Comparison of ENCODE assay signal across 7 mouse cellular contexts in genomic region chr5:86410815-86411214, GRCm38 (mm10). TPM values are rescaled to one million over a fixed set of nuclear protein-coding genes. Genes with fewer than 3 reads are reported as not detected.
DNase-seq lines count a peak whose midpoint lies in the region; ATAC-seq lines count a peak whose summit lies in the region.

No protein-coding gene starts in this region.

- no peaks in the 10 kb centered on the region for H3K9me3 ChIP-seq in heart, embryonic 10.5 days
- no peaks in the 10 kb centered on the region for H3K9me3 ChIP-seq in midbrain, embryonic 14.5 days (ENCODE audit: control insufficient read depth, low read length)
- no peaks in the 10 kb centered on the region for H3K9me3 ChIP-seq in midbrain, embryonic 10.5 days (replicated peaks)

- no peak overlapping the region for H3K9ac ChIP-seq in midbrain, embryonic 14.5 days (replicated peaks; ENCODE audit: low read length)

- DNase-seq in heart, postnatal 10 days, result peak; percentile 14 to 41
- no peak for DNase-seq in heart, embryonic 10.5 days (ENCODE audit: low spot score)
- peak; percentile 66 for DNase-seq in midbrain, embryonic 14.5 days
- no peak for DNase-seq in midbrain, embryonic 10.5 days (ENCODE audit: low spot score)
- DNase-seq in brain, adult 2 months (ENCODE audit: low read depth, low spot score), result peak; percentile 52
- DNase-seq in mesoderm, embryonic 11.5 days (ENCODE audit: low read depth, low spot score), result peak; percentile 28
- DNase-seq in spleen, postnatal 4 days (ENCODE audit: low spot score in 2 of 2), result no peak

- H3K36me3 ChIP-seq in heart, embryonic 10.5 days, result no peaks in the 10 kb centered on the region
- H3K36me3 ChIP-seq in midbrain, embryonic 14.5 days (ENCODE audit: control insufficient read depth, insufficient read depth, low read length), result no peaks in the 10 kb centered on the region
- H3K36me3 ChIP-seq in midbrain, embryonic 10.5 days, result no peaks in the 10 kb centered on the region

- H3K4me3 ChIP-seq in heart, embryonic 10.5 days, result no peak overlapping the region
- no peak overlapping the region for H3K4me3 ChIP-seq in midbrain, embryonic 14.5 days (replicated peaks; ENCODE audit: low read depth, low read length)
- H3K4me3 ChIP-seq in midbrain, embryonic 10.5 days, result no peak overlapping the region

- ATAC-seq in midbrain, embryonic 14.5 days (ENCODE audit: low FRiP score, low TSS enrichment), result no peak

- H3K27ac ChIP-seq in heart, embryonic 10.5 days, result no peak overlapping the region
- H3K27ac ChIP-seq in midbrain, embryonic 14.5 days (replicated peaks; ENCODE audit: low read depth, low read length), result no peak overlapping the region
- H3K27ac ChIP-seq in midbrain, embryonic 10.5 days (replicated peaks), result no peak overlapping the region

- no peaks in the 10 kb centered on the region for H3K4me1 ChIP-seq in heart, embryonic 10.5 days
- no peaks in the 10 kb centered on the region for H3K4me1 ChIP-seq in midbrain, embryonic 14.5 days (ENCODE audit: control insufficient read depth, insufficient read depth, low read length)
- no peaks in the 10 kb centered on the region for H3K4me1 ChIP-seq in midbrain, embryonic 10.5 days

- intact Hi-C loops in heart, postnatal 10 days (cut with DNase I), result loop anchor here (1.0 to 2.0 kb wide), 2 partner anchors 220 to 344 kb away; no protein-coding TSS in a partner anchor

- 21% methylated on average over 3 of the region's 3 CpGs for WGBS in heart, embryonic 10.5 days
- WGBS in midbrain, embryonic 14.5 days, result 29% methylated on average over 3 of the region's 3 CpGs
- WGBS in midbrain, embryonic 10.5 days, result 20% methylated on average over 3 of the region's 3 CpGs

- no peak overlapping the region for H3K4me2 ChIP-seq in midbrain, embryonic 14.5 days (ENCODE audit: low read length)

- H3K27me3 ChIP-seq in heart, embryonic 10.5 days (ENCODE audit: insufficient read depth, poor library complexity, severe bottlenecking), result no peaks in the 10 kb centered on the region
- no peaks in the 10 kb centered on the region for H3K27me3 ChIP-seq in midbrain, embryonic 14.5 days (ENCODE audit: control insufficient read depth, insufficient read depth, low read length)
- no peaks in the 10 kb centered on the region for H3K27me3 ChIP-seq in midbrain, embryonic 10.5 days (ENCODE audit: low read depth, poor library complexity, severe bottlenecking)

RNA-seq across cellular contexts. Expression of gene Tmprss11d, which starts 37.6 kb away (rescaled TPM):
- total RNA-seq in heart, postnatal 10 days (2021), result not detected
- polyA plus RNA-seq in heart, embryonic 10.5 days (2016; fragmentation: Nextera tagmentation; extraction: Ambion mirVana), result not detected in 2 replicates
- not detected in 2 replicates for polyA plus RNA-seq in midbrain, embryonic 14.5 days (2014; fragmentation: Nextera tagmentation; extraction: Ambion mirVana)
- polyA plus RNA-seq in midbrain, embryonic 10.5 days (2016; fragmentation: Nextera tagmentation; extraction: Ambion mirVana), result 0.09 TPM in 1 of 2 replicates, not detected in the other

RNA-seq across cellular contexts. Expression of gene Tmprss11a, which starts 58.0 kb away (rescaled TPM):
- total RNA-seq in heart, postnatal 10 days (2021), result not detected
- not detected in 2 replicates for polyA plus RNA-seq in heart, embryonic 10.5 days (2016; fragmentation: Nextera tagmentation; extraction: Ambion mirVana)
- polyA plus RNA-seq in midbrain, embryonic 14.5 days (2014; fragmentation: Nextera tagmentation; extraction: Ambion mirVana), result not detected in 2 replicates
- not detected in 2 replicates for polyA plus RNA-seq in midbrain, embryonic 10.5 days (2016; fragmentation: Nextera tagmentation; extraction: Ambion mirVana)

Comparison
In these comparisons a context has a peak if more than half of its experiments do, and no peak if none do; other contexts are left out.
1. DNase-seq: peak in heart, postnatal 10 days (2 of 2), midbrain, embryonic 14.5 days (single experiment), brain, adult 2 months (single experiment) and mesoderm, embryonic 11.5 days (single experiment); none in heart, embryonic 10.5 days (single experiment), midbrain, embryonic 10.5 days (single experiment) and spleen, postnatal 4 days (0 of 2).